12 mouse cellular contexts compared by ENCODE assay signal in the genomic region with DNA sequence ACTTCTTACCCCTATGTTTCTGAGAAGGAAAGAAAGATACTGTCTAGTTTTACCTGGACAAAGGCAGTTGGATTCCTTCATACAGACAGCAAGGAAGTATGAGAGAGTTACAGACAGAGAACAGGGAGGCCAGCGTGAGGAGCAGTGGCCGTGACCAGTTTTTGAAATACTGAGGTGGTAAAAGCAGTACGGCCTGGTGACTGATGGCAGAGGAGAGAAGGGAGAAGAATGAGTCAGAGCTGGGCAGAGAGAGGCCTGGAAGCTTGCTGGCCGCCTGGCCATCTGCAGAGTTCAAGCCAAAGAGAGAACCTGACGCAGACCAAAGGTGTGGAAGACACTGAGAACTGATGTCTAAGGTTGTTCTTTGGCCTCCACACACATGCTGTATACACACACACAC.
DNase-seq lines count a peak whose midpoint lies in the region.
"Had no signal": no experiment of that assay in that cellular context is flagged by ENCODE, and none has a peak within 500 bp of the region (broad histone marks: within the 10 kb centered on the region; RNA-seq: fewer than 3 reads in every experiment).

No protein-coding gene starts in this region.

- peak; percentile 43 to 62 for DNase-seq in cerebellum, postnatal 25 days
- no peak for DNase-seq in cerebellum, adult 11-12 months
- peak; percentile 48 for DNase-seq in 3T3-L1 (ENCODE audit: low read depth, low spot score)
- peak; percentile 27 for DNase-seq in adrenal gland, postnatal 14 days
- DNase-seq in left cerebral cortex, adult 11 months (ENCODE audit: low spot score), result no peak
- no peak for DNase-seq in heart, adult 11 months
- DNase-seq: cerebellum, postnatal 10 days; embryo, embryonic 11 days; gastrocnemius, adult 2 months; gastrocnemius, postnatal 25 days; heart, postnatal 14 days; kidney, adult 11 months had no signal

Comparison
In these comparisons a context has a peak if more than half of its experiments do, and no peak if none do; other contexts are left out.
1. DNase-seq: peak in cerebellum, postnatal 25 days (2 of 2), 3T3-L1 (single experiment) and adrenal gland, postnatal 14 days (single experiment); none in cerebellum, adult 11-12 months (single experiment), left cerebral cortex, adult 11 months (single experiment) and heart, adult 11 months (single experiment).